Comparison of ENCODE assay signal across 12 mouse cellular contexts in genomic region chr13:107573499-107574355, GRCm38 (mm10).
DNase-seq lines count a peak whose midpoint lies in the region; ATAC-seq and TF ChIP-seq lines count a peak whose summit lies in the region.
"Had no signal": no experiment of that assay in that cellular context is flagged by ENCODE, and none has a peak within 500 bp of the region (broad histone marks: within the 10 kb centered on the region; RNA-seq: fewer than 3 reads in every experiment).

No protein-coding gene starts in this region.

- peak; percentile 68 for ATAC-seq in forebrain, embryonic 15.5 days (replicated peaks)
- ATAC-seq in inflammation-experienced regulatory T-cells, adult 6 months, result peak; percentile 57

- H3K4me2 ChIP-seq in forebrain, embryonic 15.5 days (replicated peaks), result no peak overlapping the region
- H3K4me2 ChIP-seq: heart, embryonic 11.5 days; hindbrain, embryonic 14.5 days; lung, embryonic 14.5 days; neural tube, embryonic 12.5 days had no signal

- TF ChIP-seq POLR2A in thymus, adult 2 months (IDR thresholded peaks at IDR 0.05; ENCODE audit: control insufficient read depth, extremely low read depth, insufficient read depth, low read length, poor library complexity), result no peak

- TF ChIP-seq CTCF in thymus, adult 2 months (IDR thresholded peaks at IDR 0.05; ENCODE audit: borderline replicate concordance, control insufficient read depth, extremely low read depth, insufficient read depth, low read length, poor library complexity), result no peak

- no peaks in the 10 kb centered on the region for H3K36me3 ChIP-seq in forebrain, embryonic 15.5 days
- H3K36me3 ChIP-seq in forebrain, embryonic 10.5 days (replicated peaks), result no peaks in the 10 kb centered on the region
- H3K36me3 ChIP-seq in thymus, adult 2 months (ENCODE audit: control insufficient read depth, insufficient read depth, low read length), result no peaks in the 10 kb centered on the region
- H3K36me3 ChIP-seq: neural tube, embryonic 12.5 days had no signal

- 69% methylated on average over 9 of the region's 9 CpGs for WGBS in forebrain, embryonic 15.5 days
- WGBS in forebrain, embryonic 10.5 days, result 87% methylated on average over 9 of the region's 9 CpGs
- 42% methylated on average over 9 of the region's 9 CpGs for WGBS in thymus, adult 2 months

- DNase-seq in forebrain, embryonic 10.5 days (ENCODE audit: extremely low spot score, low spot score), result no peak
- no peak for DNase-seq in thymus, adult 2 months
- DNase-seq in thymus, postnatal 14 days, result no peak
- no peak for DNase-seq in kidney, postnatal 25 days
- DNase-seq in thymus, postnatal 10 days (ENCODE audit: low spot score in 2 of 2), result no peak
- DNase-seq: cerebellum, adult 11 months; lung, embryonic 14.5 days had no signal

- H3K27ac ChIP-seq in forebrain, embryonic 15.5 days (replicated peaks), result no peak overlapping the region
- no peak overlapping the region for H3K27ac ChIP-seq in forebrain, embryonic 10.5 days
- H3K27ac ChIP-seq in thymus, adult 2 months (ENCODE audit: control insufficient read depth, insufficient read depth, low read length), result peak overlapping the region; percentile 50; the same call in 1 of the 2 replicates
- H3K27ac ChIP-seq: hindbrain, embryonic 14.5 days; neural tube, embryonic 12.5 days had no signal

- H3K27me3 ChIP-seq in forebrain, embryonic 15.5 days, result no peaks in the 10 kb centered on the region
- H3K27me3 ChIP-seq in forebrain, embryonic 10.5 days (ENCODE audit: poor library complexity, severe bottlenecking), result 0 out of 2 replicates have a peak, but pooled peaks cover 4% of the 10 kb centered on the region
- H3K27me3 ChIP-seq in thymus, adult 2 months (ENCODE audit: control insufficient read depth, insufficient read depth, low read length), result no peaks in the 10 kb centered on the region
- H3K27me3 ChIP-seq: neural tube, embryonic 12.5 days had no signal

- H3K4me1 ChIP-seq in forebrain, embryonic 15.5 days, result peaks cover 10% of the 10 kb centered on the region; the same call in 1 of the 2 replicates
- 0 out of 2 replicates have a peak, but pooled peaks cover 3% of the 10 kb centered on the region for H3K4me1 ChIP-seq in forebrain, embryonic 10.5 days
- peaks cover 34% of the 10 kb centered on the region for H3K4me1 ChIP-seq in thymus, adult 2 months (replicated peaks; ENCODE audit: control insufficient read depth, insufficient read depth, low read length)
- H3K4me1 ChIP-seq: neural tube, embryonic 12.5 days had no signal

- H3K4me3 ChIP-seq in forebrain, embryonic 15.5 days, result no peak overlapping the region
- no peak overlapping the region for H3K4me3 ChIP-seq in forebrain, embryonic 10.5 days
- no peak overlapping the region for H3K4me3 ChIP-seq in thymus, adult 2 months (ENCODE audit: control insufficient read depth, insufficient read depth, low read length)
- H3K4me3 ChIP-seq: neural tube, embryonic 12.5 days had no signal

- no peaks in the 10 kb centered on the region for H3K9me3 ChIP-seq in forebrain, embryonic 15.5 days
- H3K9me3 ChIP-seq in forebrain, embryonic 10.5 days, result no peaks in the 10 kb centered on the region
- H3K9me3 ChIP-seq: neural tube, embryonic 12.5 days had no signal

- no peak overlapping the region for H3K9ac ChIP-seq in forebrain, embryonic 15.5 days (replicated peaks)
- H3K9ac ChIP-seq: hindbrain, embryonic 14.5 days; lung, embryonic 14.5 days; neural tube, embryonic 12.5 days had no signal
